Mouse (Mus musculus) embryonic fibroblast, embryonic 13.5 days (primary cell): ENCODE data around the gene Hk2.

Experiments
- CTCF ChIP-seq: IDR thresholded peaks from 2 replicates; pipeline ENCODE4 v1.5.1; 2011; ENCODE audit warnings: mild to moderate bottlenecking, control low read depth, low read length, moderate library complexity, borderline replicate concordance; ENCODE audit not compliant: insufficient read depth
- POLR2A ChIP-seq: IDR thresholded peaks from 2 replicates; pipeline ENCODE4 v1.6.1; 2011; ENCODE audit warnings: low read depth, mild to moderate bottlenecking, control low read depth, low read length, moderate library complexity

DNA sequence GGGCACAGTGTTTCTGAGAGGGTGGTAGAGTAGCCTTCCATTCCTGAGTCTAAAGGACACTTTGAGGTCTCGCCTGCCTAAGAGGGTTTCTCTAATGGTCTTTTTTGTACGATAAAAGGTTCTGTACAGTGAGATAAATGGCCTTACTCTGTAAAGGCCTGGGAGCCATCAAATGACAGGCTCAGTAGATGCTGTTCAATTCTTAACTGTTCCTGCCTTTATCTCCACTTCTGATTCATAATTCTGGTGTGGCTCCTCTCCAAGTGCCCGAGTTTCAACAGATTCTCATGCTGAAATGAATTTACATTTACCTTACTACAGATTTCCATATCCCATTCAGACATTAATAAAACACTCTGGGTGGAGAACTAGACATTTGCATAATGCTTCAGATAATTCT is 46.5 kb upstream of the Hk2 start:
- TF ChIP-seq CTCF: no peak
- no peak for TF ChIP-seq POLR2A
